Mouse (Mus musculus): ENCODE data around the gene Rras2.

- no peak for TF ChIP-seq POLR2A (IDR thresholded peaks at IDR 0.05; ENCODE audit: insufficient read length, low read depth)
- TF ChIP-seq CEBPB (IDR thresholded peaks at IDR 0.05; ENCODE audit: insufficient read depth, poor library complexity, severe bottlenecking) = no peak
- TF ChIP-seq TCF12 (IDR thresholded peaks at IDR 0.05; ENCODE audit: insufficient read depth, poor library complexity, severe bottlenecking) = no peak
- TF ChIP-seq SRF (IDR thresholded peaks at IDR 0.05; ENCODE audit: control insufficient read depth, insufficient read length, low read depth) = no peak
Measured at GRCm38 (mm10) chr7:114133957-114134356, 16.4 kb upstream of the Rras2 start.
